Mouse (Mus musculus): Measurements from ENCODE around the gene Ect2l.
A peak's percentile ranks its signal among the peaks of the same experiment; 100 is the strongest.

- TF ChIP-seq POLR2A (IDR thresholded peaks at IDR 0.05; ENCODE audit: low read depth, low read length): no peak
- TF ChIP-seq CTCF (conservative IDR thresholded peaks at IDR 0.05; ENCODE audit: insufficient read depth, insufficient read length, low read depth, low read length): peak; percentile 30; the same call in 1 of the 2 replicates
Measured at GRCm38 (mm10) chr10:18102166-18102565, 108.5 kb downstream of the Ect2l start.

Measured in kidney, adult 2 months (tissue).